Mouse (Mus musculus): ENCODE results near the gene Cyp27b1.
"Not testable (repeated sequence)": the region's sequence is repeated elsewhere in the genome, so short reads cannot be mapped to it uniquely, and the experiment has no call there.

The Cyp27b1 gene

GRCm38 (mm10) chr10:127049395-127050118, 1.5 kb downstream of the Cyp27b1 start:
- no peak for DNase-seq (ENCODE audit: low spot score)

DNA sequence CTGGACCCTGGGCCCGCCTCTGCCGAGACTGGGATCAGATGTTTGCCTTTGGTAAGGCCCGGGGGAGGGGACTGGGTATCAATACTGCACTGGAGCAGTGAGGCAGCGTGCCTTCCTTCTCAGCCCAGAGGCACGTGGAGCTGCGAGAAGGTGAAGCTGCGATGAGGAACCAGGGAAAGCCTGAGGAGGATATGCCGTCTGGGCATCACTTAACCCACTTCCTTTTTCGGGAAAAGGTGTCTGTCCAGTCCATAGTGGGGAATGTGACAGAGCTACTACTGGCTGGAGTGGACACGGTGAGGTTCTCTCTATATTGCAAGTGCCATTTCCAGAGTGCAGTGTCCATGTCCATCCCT, 2.0 kb downstream of the Cyp27b1 start:
- no peak for DNase-seq (ENCODE audit: low spot score)

GRCm38 (mm10) chr10:127054646-127055045, 6.6 kb downstream of the Cyp27b1 start:
- peak; percentile 57 for DNase-seq (ENCODE audit: low spot score)

DNA sequence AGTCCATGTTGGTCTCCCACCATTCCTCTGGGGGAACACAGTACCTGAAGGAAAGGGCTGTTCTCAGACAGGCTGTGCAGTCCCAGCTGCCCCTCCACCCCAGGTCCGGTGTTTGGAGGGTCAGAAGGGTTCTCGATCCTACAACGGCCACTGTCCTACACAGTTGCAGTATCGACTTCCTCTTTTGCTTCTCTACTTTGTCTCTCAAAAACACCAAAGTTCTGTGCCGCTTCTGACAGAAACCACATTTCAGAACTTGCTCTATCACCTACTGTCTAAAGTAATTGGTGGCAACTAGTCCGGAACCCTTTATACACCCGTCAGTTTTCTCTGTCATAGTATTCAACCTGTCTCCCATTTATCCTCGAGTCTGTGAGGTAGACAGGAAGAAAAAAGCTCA, 7.4 kb downstream of the Cyp27b1 start:
- no peak for DNase-seq (ENCODE audit: low spot score)

DNA sequence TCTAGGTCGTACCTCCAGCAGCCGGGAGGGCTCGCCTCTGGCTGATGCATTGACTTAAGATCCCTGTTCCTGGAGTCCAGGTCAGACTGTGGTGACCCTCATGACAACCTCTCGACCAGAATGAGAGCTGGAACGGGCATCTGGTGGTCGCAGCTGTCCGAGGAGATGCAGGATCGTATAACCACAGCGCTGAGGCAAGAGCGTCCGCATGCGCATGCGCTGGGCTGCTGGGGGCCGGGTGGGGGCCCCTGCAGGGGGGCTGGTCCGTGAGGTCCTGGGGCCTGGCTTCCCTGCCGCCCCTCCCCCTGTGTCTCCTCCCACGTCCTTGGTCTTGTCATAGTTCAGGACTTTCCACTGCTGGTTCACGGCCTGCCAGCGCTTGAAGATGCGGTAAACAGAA, 8.4 kb downstream of the Cyp27b1 start:
- no peak for DNase-seq (ENCODE audit: low spot score)

DNA sequence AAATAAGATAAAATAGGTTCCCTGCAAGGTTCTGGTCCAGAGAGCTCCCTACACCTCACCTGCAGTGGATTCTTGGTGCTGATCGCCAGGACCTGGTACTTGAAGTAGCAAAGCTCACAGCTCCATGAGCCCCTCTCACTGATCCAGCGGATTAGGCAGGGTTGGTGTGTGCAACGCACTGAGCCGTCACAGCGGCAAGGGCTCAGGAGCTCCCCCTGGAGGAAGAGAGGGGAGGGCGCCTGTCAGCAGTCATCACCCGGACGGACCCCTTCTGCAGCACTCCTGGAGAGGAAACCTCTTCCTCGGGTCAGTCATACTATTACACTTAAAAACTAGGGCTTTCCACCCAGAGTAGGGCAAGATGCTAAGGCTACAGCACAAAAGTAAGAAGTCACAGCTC, 10.1 kb downstream of the Cyp27b1 start:
- peak; percentile 93 for DNase-seq (ENCODE audit: low spot score)

DNA sequence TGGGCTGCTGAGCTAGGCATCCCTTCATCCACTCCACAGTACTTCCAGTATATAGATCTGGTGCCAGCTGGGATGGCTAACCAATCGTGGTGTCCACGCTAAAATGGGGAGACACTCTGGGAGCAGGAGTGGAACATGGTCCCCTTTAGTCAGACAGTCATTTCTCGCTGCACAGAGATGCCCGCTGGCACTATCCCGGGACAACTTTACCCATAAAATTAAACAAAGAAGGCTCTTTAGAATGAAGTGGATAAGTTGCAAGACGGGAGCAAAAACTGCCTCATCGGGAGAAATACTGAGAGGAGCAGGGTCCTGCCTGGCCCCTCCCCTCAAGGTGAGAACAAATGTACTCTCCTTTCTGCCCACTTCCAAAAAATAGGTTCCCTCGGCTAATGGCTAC, 10.7 kb downstream of the Cyp27b1 start:
- no peak for DNase-seq (ENCODE audit: low spot score)

GRCm38 (mm10) chr10:127059174-127059967, 11.3 kb downstream of the Cyp27b1 start:
- DNase-seq (ENCODE audit: low spot score) = no peak

DNA sequence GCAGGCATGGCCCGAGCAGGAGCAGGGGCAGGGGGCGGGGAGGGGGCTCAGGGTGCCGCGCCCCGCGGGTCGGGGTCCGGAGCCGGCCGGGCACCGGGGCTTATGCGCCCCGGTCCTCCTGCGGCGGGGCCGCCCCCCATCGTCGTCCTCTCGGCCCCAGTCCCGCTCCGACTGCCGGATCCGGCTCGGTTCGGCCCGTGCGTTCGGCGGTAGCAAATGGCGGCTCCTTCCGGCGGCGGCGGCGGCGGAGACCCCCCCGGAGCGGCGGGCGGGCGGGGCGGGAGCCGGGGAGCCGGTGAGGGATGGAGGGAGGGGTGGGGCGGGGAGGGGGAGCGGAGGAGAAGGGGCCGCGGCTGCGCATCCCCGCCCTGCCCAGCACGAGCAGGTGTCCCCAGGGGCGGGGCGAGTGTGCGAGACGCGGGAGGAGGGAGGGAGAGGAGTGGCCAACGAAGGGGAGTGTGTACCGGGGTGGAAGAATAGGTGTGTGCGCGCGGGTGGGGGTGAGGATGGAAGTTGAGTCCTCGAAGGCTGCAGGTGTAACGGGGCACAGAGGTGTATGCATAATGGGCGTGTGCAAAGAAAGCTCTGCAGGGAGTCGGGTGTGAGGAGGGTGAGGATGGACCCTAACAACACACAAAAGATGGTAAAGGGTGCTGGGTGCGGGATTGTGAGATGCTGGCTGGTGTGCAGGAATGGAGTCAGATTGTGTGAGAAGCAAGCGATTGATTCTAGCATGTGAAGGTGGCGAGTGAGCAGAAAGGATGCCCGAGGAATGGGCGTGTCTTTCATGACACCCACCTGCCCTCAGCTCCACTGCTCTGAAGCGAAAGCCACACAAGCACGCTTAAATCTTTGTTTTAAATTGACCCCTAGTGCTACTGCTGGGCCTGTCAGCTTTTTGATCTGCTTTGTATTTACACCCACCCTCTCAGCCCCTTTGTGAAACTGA, 12.2 kb downstream of the Cyp27b1 start, which contains the start of gene March9:
Gene March9 (minus strand): TSS at position 217 of the 949 bp plus-strand sequence.
- DNase-seq (ENCODE audit: low spot score) = peak; percentile 83

DNA sequence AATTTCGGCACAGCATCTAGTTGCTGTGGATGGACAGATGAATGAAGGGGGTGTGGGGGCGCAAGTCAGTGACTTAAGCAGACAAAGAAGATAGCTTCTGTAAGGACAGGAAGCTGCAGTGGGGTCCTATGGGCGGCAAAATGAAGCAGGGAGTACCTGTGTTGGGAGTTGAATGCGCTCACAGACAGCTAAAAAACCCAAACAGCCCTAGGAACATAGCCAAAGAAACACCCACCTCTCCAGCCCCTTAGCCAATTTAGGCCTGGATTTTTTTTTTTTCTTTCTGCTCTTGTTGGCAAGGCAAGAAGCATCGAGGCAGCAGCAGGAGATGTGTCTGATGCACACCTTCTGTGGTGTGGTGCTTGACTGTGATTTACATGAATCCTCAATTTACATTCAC, 13.0 kb downstream of the Cyp27b1 start:
- no peak for DNase-seq (ENCODE audit: low spot score)

- no peak for DNase-seq (ENCODE audit: low spot score)
Measured at GRCm38 (mm10) chr10:127061513-127061912, 13.5 kb downstream of the Cyp27b1 start.

- not testable (repeated sequence) for DNase-seq (ENCODE audit: low spot score)
Measured at GRCm38 (mm10) chr10:127062101-127062500, 14.1 kb downstream of the Cyp27b1 start.

GRCm38 (mm10) chr10:127062503-127062902, 14.5 kb downstream of the Cyp27b1 start:
- no peak for DNase-seq (ENCODE audit: low spot score)

- DNase-seq (ENCODE audit: low spot score) = peak; percentile 98
Measured at GRCm38 (mm10) chr10:127063239-127063872, 15.3 kb downstream of the Cyp27b1 start, which contains the start of gene Cdk4. Gene Cdk4 (plus strand): TSS chr10:127063534.

GRCm38 (mm10) chr10:127063913-127064870, 16.1 kb downstream of the Cyp27b1 start:
- DNase-seq (ENCODE audit: low spot score) = peak; percentile 35

GRCm38 (mm10) chr10:127065981-127066380, 17.9 kb downstream of the Cyp27b1 start:
- DNase-seq (ENCODE audit: low spot score) = no peak

DNA sequence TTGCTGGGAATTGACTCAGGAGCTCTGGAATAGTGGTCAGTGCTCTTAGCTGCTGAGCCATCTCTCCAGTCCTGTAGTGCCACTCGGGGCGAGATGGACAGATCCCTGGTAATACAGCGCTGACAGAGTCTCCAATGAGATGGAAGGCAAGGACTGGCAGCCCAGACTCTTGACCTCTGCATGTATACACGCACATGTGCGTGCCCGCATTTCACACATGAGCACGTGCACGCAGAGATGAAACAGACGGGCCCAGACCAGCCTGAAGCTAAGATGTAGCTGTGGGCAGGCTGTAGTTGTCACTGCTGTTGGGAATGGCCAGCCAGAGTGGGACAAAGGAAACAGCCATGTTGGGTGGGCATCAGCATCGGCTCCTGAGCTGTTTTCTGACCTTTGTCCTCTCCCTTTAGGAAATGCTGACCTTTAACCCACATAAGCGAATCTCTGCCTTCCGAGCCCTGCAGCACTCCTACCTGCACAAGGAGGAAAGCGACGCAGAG, 18.5 kb downstream of the Cyp27b1 start:
- DNase-seq (ENCODE audit: low spot score) = no peak

DNA sequence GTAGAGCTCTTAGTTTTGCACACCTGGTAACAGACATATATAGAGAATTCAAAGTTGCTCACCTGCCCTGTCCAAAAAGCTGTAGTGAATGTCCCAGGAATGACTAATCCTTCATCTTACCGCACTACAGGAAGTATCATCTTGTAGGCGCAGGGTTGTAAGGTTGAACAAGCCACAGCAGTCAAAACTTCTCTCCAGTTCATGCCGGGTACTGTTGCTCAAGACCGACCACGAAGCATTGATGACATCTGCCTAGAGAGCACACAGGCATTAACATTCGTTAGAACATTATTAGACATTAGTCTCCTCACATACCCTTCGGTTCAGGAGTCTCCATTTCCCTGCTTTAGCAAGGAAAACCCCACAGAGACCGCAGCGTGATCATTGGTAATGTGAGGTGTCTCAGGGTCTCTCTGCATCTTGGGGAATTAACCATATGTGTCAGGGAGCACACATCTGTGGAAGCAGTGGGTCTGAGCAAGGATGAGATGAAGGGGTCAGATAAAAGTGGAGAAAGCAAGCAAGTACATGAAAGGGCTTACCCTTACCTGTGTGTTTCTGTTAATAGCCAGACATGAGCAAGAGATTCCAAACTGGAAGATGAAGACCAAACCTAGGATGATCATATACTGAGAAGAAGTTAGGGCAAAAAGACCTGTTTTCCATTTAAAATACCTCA, 20.4 kb downstream of the Cyp27b1 start:
- DNase-seq (ENCODE audit: low spot score) = no peak

GRCm38 (mm10) chr10:127069281-127070189, 21.5 kb downstream of the Cyp27b1 start:
- DNase-seq (ENCODE audit: low spot score) = peak; percentile 67

Data from embryo, embryonic 10 days (tissue).